Mouse (Mus musculus): ENCODE results near the gene Krtap3-2.
A peak's percentile ranks its signal among the peaks of the same experiment; 100 is the strongest.
"Not testable (repeated sequence)": the region's sequence is repeated elsewhere in the genome, so short reads cannot be mapped to it uniquely, and the experiment has no call there.

The Krtap3-2 gene

GRCm38 (mm10) chr11:99556753-99557152 is at the start of gene Krtap3-2:
Gene Krtap3-2 (minus strand): TSS chr11:99556853.
- DNase-seq (ENCODE audit: low spot score): no peak

DNA sequence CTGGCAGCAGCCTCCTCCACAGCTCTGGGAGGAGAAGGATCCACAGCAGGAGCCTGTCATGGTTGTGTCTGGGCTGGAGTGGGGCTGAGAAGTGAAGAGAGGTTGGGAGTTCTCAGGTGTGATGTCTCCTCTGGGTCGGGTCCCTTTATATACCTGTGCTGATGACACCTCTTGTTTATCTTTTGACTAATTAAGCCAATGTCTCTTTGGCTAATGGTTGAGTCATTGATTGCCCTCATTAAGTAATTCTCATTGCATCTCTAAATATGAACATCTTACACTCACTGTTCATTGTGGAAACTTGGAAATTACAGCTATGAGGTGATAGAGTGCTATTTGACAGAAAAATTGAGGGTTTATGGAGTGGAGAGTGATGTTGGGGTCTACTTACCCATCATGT is 46.6 kb upstream of the Krtap3-2 start, which contains the start of gene Gm11938:
Gm11938 (minus strand) TSS at position 101 of the 400 bp plus-strand sequence.
- not testable (repeated sequence) for DNase-seq (ENCODE audit: low spot score)

GRCm38 (mm10) chr11:99597742-99598141 is 41.1 kb upstream of the Krtap3-2 start, which contains the start of gene Krtap9-3:
Gene Krtap9-3 (minus strand): TSS chr11:99598105.
- not testable (repeated sequence) for DNase-seq (ENCODE audit: low spot score)

- DNase-seq (ENCODE audit: low spot score): no peak
Measured at GRCm38 (mm10) chr11:99590981-99591380, 34.3 kb upstream of the Krtap3-2 start, which contains the start of gene Krtap1-3. Gene Krtap1-3 (minus strand): TSS chr11:99591339.

DNA sequence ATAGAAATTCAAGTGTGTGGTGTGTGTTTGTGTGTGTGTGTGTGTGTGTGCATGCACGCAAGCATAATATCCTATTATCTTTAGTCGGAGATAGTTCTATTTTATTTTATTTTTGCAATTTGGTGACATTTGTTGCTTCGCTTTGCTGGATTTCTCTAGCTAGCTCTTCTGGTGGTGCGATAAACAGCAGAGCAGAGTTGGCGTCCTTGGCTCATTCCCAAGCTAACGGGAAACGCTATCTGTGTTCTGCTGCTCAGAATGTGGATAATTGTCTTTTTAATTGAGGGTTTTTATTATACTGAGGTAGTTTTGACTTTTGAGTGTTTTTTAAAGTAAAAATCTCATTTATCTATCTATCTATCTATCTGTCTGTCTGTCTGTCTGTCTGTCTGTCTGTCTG is 28.4 kb upstream of the Krtap3-2 start:
- DNase-seq (ENCODE audit: low spot score): no peak

GRCm38 (mm10) chr11:99583245-99583704 is 26.6 kb upstream of the Krtap3-2 start, which contains the start of gene Krtap1-4:
Gene Krtap1-4 (minus strand): TSS chr11:99583654.
- DNase-seq (ENCODE audit: low spot score): no peak

GRCm38 (mm10) chr11:99581564-99581963 is 24.9 kb upstream of the Krtap3-2 start:
- no peak for DNase-seq (ENCODE audit: low spot score)

GRCm38 (mm10) chr11:99581051-99581450 is 24.4 kb upstream of the Krtap3-2 start:
- no peak for DNase-seq (ENCODE audit: low spot score)

DNA sequence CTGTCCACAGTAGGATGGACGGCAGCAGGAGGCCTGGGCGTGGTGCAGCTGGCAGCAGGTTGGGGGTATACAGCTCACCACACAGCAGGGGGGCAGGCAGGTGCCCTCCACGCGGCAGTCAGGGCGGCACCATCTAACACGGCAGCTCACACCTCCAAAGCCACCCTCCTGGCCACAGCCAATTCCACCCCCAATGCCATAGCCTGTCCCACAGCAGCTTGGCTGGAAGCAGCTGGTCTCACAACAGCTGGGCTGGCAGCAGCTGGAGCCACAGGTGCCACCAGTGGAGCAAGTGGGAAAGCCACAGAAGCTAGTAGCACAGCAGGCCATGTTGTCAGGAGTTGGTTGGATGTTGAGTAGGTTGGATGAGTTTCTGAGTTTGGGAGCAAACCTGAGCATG is 24.0 kb upstream of the Krtap3-2 start, which contains the start of gene Krtap1-5:
Krtap1-5 (minus strand) TSS at position 381 of the 400 bp plus-strand sequence.
- no peak for DNase-seq (ENCODE audit: low spot score)

DNA sequence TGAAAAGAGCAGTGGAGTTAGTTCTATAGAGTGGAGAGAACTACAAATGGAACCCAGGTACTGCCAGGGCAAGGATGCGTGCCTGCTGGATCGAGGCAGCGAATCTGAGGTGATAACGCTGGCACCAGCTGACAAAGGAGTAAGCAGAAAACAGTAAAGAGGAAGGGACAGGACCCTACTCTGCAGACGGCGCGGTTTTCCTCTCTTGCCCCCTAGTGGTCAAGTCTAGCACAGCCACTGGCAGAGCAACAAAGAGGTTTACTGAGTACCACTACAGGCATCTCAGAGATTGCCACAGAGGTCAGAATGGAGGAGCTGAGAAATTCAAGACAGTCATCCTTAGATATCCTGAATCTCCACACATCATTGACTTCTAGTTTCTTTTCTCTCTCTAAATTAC is 17.5 kb upstream of the Krtap3-2 start:
- peak; percentile 7 for DNase-seq (ENCODE audit: low spot score)

DNA sequence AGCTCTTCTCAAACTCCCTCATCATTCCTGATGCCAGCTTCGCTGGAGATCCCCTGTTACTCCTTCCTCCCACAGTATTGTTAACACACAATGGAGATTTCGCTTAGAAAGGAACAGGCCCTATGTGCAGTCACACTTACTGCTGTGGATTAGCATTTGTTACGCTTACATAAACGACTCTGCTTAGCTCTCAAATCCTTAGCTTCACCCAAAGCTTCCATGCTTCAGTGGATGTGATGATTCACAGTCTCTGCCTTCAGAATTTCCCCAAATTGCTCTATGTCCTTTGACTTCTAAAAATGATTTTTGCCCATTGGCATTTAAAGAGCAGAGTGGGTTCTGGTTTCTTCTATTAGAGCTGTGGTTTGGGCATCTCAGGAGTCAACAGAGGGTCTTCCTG is 16.5 kb upstream of the Krtap3-2 start:
- DNase-seq (ENCODE audit: low spot score): no peak

- no peak for DNase-seq (ENCODE audit: low spot score)
Measured at GRCm38 (mm10) chr11:99566530-99566929, 9.9 kb upstream of the Krtap3-2 start, which contains the start of gene Krtap3-1. Gene Krtap3-1 (minus strand): TSS chr11:99566630.

- DNase-seq (ENCODE audit: low spot score): no peak
Measured at GRCm38 (mm10) chr11:99562580-99562979, 5.9 kb upstream of the Krtap3-2 start.

DNA sequence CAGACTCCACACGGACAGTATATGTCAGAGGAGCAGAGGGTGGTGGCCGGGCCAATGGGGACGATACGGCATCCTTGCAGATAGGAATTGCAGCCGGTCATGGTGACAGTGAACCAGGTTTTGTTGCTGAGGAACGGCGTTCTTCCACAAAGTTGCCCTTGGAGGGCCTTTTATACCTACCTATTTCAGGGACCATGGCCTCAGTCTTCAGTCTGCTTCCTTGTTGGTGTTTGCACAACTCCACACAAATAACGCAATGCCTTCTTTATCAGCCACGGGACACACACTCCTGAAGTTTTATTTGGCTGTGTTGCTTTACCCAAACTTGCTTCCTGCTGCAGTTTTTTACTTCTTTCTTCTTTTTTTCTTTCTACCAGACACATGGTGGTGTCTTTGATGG is 2.7 kb upstream of the Krtap3-2 start, which contains the start of gene Gm11939:
Gm11939 (minus strand) TSS at position 101 of the 400 bp plus-strand sequence.
- DNase-seq (ENCODE audit: low spot score): no peak

GRCm38 (mm10) chr11:99557976-99558745 is 1.5 kb upstream of the Krtap3-2 start:
- DNase-seq (ENCODE audit: low spot score): no peak

- DNase-seq (ENCODE audit: low spot score): no peak
Measured at GRCm38 (mm10) chr11:99556195-99556594, 458 bp downstream of the Krtap3-2 start.

DNA sequence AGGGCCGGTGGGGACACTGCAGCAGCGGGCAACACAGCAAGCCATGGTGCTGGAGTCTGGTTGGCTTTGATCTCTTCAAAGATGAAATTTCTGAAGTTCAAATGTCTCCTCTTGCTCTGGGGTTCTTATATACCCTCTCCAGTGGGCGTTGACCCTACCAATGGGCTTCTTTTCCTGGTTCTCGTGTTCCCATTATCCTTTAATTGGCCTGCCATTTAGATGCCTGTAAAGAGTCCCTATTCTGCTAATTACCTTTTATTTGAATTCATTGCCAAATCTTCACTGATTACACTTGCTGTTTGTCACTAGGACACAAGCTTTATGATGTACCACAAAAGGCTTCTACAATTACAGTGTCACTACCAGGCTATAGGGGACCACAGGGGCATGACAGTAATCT is 5.9 kb downstream of the Krtap3-2 start, which contains the start of gene Krtap3-3:
Krtap3-3 (minus strand) TSS at position 101 of the 400 bp plus-strand sequence.
- DNase-seq (ENCODE audit: low spot score): no peak

DNA sequence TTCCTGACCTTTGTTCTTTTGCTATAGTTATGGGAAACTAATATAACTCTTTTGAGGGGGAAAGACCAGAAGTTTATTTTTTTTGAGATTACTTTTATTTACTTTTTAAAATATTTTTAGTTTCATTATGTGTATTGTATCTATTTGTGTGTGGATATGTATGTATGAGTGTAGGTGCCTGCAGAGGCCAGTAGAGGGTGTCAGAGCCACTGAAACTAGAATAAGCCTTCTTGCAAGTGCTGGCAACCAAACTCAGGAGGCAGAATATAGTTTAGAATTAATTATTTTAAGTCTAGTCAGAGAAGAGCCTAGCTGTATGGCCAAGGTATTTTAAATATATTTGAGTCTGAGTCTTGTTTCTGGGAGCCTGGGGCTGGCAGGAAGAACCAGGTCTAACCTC is 8.8 kb downstream of the Krtap3-2 start:
- no peak for DNase-seq (ENCODE audit: low spot score)

- no peak for DNase-seq (ENCODE audit: low spot score)
Measured at GRCm38 (mm10) chr11:99539721-99540120, 16.9 kb downstream of the Krtap3-2 start.

GRCm38 (mm10) chr11:99521288-99521860 is 35.3 kb downstream of the Krtap3-2 start, which contains the start of gene Krt39:
Gene Krt39 (minus strand): TSS chr11:99521338.
- no peak for DNase-seq (ENCODE audit: low spot score)

GRCm38 (mm10) chr11:99514098-99514497 is 42.6 kb downstream of the Krtap3-2 start:
- DNase-seq (ENCODE audit: low spot score): no peak
